Mouse (Mus musculus) G1E (cell line): ENCODE measurements around the gene Stk38l. TPM values are rescaled to one million over a fixed set of nuclear protein-coding genes. Genes with fewer than 3 reads are reported as not detected.
A peak's percentile ranks its signal among the peaks of the same experiment; 100 is the strongest.

Experiments used
- ATAC-seq: 2 replicates; pipeline ENCODE4 v1.8.0; 2016; ENCODE audit warnings: mild to moderate bottlenecking; ENCODE audit not compliant: insufficient number of reproducible peaks, poor library complexity, low FRiP score, severe bottlenecking; ENCODE audit errors: extremely low read depth
- DNase-seq: peaks from one replicate; pipeline ENCODE4 v3.0.0; 2012; ENCODE audit warnings: low spot score
- H3K27me3 ChIP-seq: 2 replicates; pipeline ENCODE4 v1.6.1; 2012; ENCODE audit warnings: mild to moderate bottlenecking, low read length, inconsistent platforms; ENCODE audit not compliant: insufficient read depth
- H3K36me3 ChIP-seq: replicated peaks from 2 replicates; pipeline ENCODE3; 2012; ENCODE audit warnings: mild to moderate bottlenecking, inconsistent platforms
- H3K4me1 ChIP-seq: 2 replicates; pipeline ENCODE4 v1.6.1; 2012; ENCODE audit warnings: low read depth, low read length, inconsistent platforms, mixed read lengths; ENCODE audit not compliant: insufficient read depth
- H3K4me3 ChIP-seq: 2 replicates; pipeline ENCODE4 v1.5.1; 2012; ENCODE audit warnings: low read depth, mild to moderate bottlenecking, inconsistent platforms, low read length, moderate library complexity, mixed read lengths
- H3K9me3 ChIP-seq: replicated peaks from 2 replicates; pipeline ENCODE4 v1.6.1; 2012; ENCODE audit warnings: inconsistent platforms
- CTCF ChIP-seq: IDR thresholded peaks from 2 replicates; pipeline ENCODE4 v1.5.1; 2012; ENCODE audit warnings: low read depth, low read length, inconsistent platforms, mixed read lengths
- GATA1 ChIP-seq: IDR thresholded peaks from 2 replicates; pipeline ENCODE4 v1.6.1; 2012; ENCODE audit warnings: borderline replicate concordance, low read length, inconsistent platforms, mixed read lengths
- GATA2 ChIP-seq: IDR thresholded peaks from 2 replicates; pipeline ENCODE4 v1.6.1; 2012; ENCODE audit warnings: low read depth, low read length, inconsistent platforms, borderline replicate concordance
- POLR2AphosphoS5 ChIP-seq: IDR thresholded peaks from 2 replicates; pipeline ENCODE4 v1.6.1; 2012; ENCODE audit warnings: low read depth, low read length, inconsistent platforms; ENCODE audit not compliant: insufficient replicate concordance
- TAL1 ChIP-seq: conservative IDR thresholded peaks from 2 replicates; pipeline ENCODE4 v1.6.1; 2012; ENCODE audit warnings: low read depth, low read length, inconsistent platforms, mixed read lengths
- polyA plus RNA-seq: library from polyadenylated mRNA; stranded (reverse); fragments of >175 nt; gene quantifications from 2 replicates; pipeline ENCODE4 v1.2.3, GENCODE M21; 2012
- total RNA-seq, 2 experiments: library from RNA; stranded (forward) in 1 of 2; stranded (reverse) in 1 of 2; fragments of 200-1000 nt in 1 of 2; fragments of >200 nt in 1 of 2; fragmentation: Nextera tagmentation in 1 of 2; gene quantifications; 2 replicates each; pipeline ENCODE4 v1.2.3; 2014 to 2017

Stk38l gene
- total and polyA plus RNA-seq, 3 experiments = 0.51 to 4.4 (median 4.3) TPM

DNA sequence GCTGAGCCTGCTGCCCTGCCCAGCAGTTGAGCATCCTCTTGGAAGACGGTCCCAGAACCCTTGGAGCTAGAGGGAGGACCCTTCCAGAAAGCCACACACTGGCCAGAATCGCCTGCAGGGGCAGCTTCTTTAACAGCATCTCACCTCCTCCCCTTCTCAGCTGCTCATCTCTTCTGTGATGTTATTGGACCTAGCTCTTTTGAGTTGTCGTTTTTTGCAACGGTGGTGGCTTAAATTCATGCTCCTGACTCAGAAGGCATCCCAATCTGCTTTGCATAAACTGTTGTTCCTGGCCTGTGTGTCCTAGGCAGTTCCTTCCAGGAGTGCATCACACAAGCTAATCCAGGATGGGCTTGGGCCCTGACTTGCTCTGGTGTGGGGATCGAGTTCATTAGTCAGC is 72.7 kb downstream of the Stk38l start:
- DNase-seq (no peak), ATAC-seq (no peak)
- Histone ChIP-seq H3K9me3 (no peaks in the 10 kb centered on the region), H3K4me3 (no peak overlapping the region), H3K27me3 (peaks cover 26% of the 10 kb centered on the region), H3K4me1 (no peaks in the 10 kb centered on the region), H3K36me3 (no peaks in the 10 kb centered on the region)
- TF ChIP-seq TAL1 (no peak), GATA2 (no peak), CTCF (no peak), GATA1 (no peak), POLR2AphosphoS5 (no peak)

GRCm38 (mm10) chr6:146809991-146810390 is 85.2 kb downstream of the Stk38l start:
- no peak for ATAC-seq
- TF ChIP-seq GATA2 = no peak
- no peak for TF ChIP-seq CTCF
- no peak for TF ChIP-seq GATA1
- no peak for TF ChIP-seq TAL1
- TF ChIP-seq POLR2AphosphoS5 = no peak
- DNase-seq = no peak

GRCm38 (mm10) chr6:146813007-146813406 is 88.2 kb downstream of the Stk38l start:
- H3K4me1 ChIP-seq = no peaks in the 10 kb centered on the region
- H3K9me3 ChIP-seq = no peaks in the 10 kb centered on the region
- ATAC-seq = no peak
- no peak for DNase-seq
- no peak for TF ChIP-seq GATA2
- TF ChIP-seq GATA1 = no peak
- TF ChIP-seq CTCF = no peak
- TF ChIP-seq POLR2AphosphoS5 = no peak
- TF ChIP-seq TAL1 = no peak
- H3K4me3 ChIP-seq = no peak overlapping the region
- H3K27me3 ChIP-seq = no peaks in the 10 kb centered on the region
- H3K36me3 ChIP-seq = no peaks in the 10 kb centered on the region

More at GRCm38 (mm10) chr6:146809991-146810390, 85.2 kb downstream of the Stk38l start:
- Histone ChIP-seq H3K36me3 (no peaks in the 10 kb centered on the region), H3K4me1 (no peaks in the 10 kb centered on the region), H3K9me3 (no peaks in the 10 kb centered on the region), H3K27me3 (no peaks in the 10 kb centered on the region), H3K4me3 (no peak overlapping the region)

DNA sequence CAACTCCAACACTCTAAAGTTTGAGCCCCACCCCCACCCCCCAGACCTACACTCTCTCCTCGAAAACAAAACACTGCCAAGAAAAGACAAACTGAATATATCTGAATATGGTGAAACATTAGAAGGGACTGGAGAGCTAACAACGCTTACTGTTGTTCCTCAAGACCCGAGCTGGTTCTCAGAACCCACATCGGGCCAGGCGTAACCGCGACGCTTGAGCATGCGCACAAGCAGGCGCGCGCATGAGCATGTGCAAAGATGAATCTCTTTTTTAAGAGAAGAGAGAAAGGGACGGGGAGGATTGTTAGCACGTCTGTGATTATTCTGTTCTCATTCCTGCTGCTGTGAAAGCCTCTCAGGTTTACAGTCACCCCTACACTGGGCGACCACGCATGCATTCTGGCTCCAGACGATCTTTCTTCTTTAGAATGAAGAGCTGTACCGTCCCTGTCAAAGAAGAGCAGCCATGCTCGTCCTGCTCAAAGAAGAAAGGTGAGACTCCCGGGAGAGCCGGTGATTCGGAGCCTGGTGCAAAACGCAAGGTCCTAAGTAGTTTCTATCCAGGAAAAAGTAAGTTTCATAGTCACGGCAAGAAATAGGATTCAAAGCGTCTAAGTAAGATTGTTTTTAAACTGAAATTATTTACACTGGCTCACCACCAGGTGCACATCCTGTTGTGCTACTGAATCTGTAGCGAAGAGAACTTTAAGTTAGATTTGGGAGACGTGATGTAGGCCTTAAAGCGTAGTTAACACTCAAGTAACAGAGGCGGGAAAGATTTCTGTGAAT is 95.6 kb downstream of the Stk38l start:
- ATAC-seq (no peak), DNase-seq (no peak)
- no peaks in the 10 kb centered on the region for H3K9me3 ChIP-seq
- H3K4me3 ChIP-seq = no peak overlapping the region
- H3K27me3 ChIP-seq = peaks cover 4% of the 10 kb centered on the region
- no peaks in the 10 kb centered on the region for H3K36me3 ChIP-seq
- TF ChIP-seq TAL1 (no peak), POLR2AphosphoS5 (no peak)
- H3K4me1 ChIP-seq = no peaks in the 10 kb centered on the region

GRCm38 (mm10) chr6:146821958-146822357 is 97.2 kb downstream of the Stk38l start:
- no peak for DNase-seq

DNA sequence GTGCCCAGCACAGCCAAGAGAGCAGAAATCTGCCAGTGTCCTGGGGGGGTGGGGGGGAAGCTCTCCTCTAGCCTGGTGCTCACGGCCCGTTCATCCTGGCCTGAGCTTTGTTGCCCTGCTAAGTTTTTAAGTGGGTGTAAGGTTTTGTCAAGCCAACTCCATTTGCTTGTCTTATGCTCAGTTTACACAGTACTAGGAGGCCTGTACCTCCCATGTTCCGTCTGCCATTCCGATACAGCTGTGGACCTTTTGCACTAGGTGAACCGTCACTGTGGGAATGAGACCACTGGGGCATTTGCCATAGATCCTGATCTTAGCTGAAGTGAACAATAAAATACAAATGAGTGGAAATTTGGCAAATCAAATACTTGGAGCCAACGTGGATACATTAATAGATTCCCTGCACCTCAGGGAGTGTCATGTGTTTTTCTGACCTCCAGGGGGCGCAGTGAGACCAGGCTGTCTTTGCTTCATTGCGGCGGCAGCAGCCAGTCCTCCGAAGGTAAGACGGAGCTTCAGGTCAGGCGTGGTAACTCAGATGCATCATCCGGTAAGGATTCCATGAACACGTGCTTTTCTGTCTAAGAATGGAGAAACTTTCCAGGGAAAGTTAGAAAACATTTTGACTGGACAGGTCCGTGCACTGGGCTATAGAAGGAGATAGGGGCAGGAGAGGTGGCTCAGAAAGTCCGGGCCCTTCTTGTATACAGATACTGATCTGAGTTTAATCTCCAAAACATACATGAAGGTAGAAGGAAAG is 100.1 kb downstream of the Stk38l start:
- Histone ChIP-seq H3K4me3 (no peak overlapping the region), H3K9me3 (no peaks in the 10 kb centered on the region), H3K36me3 (no peaks in the 10 kb centered on the region), H3K27me3 (peaks cover 8% of the 10 kb centered on the region), H3K4me1 (no peaks in the 10 kb centered on the region)
- ATAC-seq = no peak
- no peak for TF ChIP-seq POLR2AphosphoS5
- no peak for TF ChIP-seq GATA2
- peak; percentile 75 for TF ChIP-seq CTCF
- TF ChIP-seq TAL1 = no peak
- peak; percentile 8 for DNase-seq

More at GRCm38 (mm10) chr6:146821958-146822357, 97.2 kb downstream of the Stk38l start:
- H3K9me3 ChIP-seq = no peaks in the 10 kb centered on the region
- ATAC-seq = no peak
- peaks cover 4% of the 10 kb centered on the region for H3K27me3 ChIP-seq
- TF ChIP-seq GATA2 (no peak), GATA1 (no peak), TAL1 (no peak), POLR2AphosphoS5 (no peak), CTCF (no peak)
- H3K4me1 ChIP-seq = no peaks in the 10 kb centered on the region
- no peak overlapping the region for H3K4me3 ChIP-seq
- no peaks in the 10 kb centered on the region for H3K36me3 ChIP-seq
